Mouse (Mus musculus): ENCODE results near the gene Ncapd2.
A peak's percentile ranks its signal among the peaks of the same experiment; 100 is the strongest.

DNA sequence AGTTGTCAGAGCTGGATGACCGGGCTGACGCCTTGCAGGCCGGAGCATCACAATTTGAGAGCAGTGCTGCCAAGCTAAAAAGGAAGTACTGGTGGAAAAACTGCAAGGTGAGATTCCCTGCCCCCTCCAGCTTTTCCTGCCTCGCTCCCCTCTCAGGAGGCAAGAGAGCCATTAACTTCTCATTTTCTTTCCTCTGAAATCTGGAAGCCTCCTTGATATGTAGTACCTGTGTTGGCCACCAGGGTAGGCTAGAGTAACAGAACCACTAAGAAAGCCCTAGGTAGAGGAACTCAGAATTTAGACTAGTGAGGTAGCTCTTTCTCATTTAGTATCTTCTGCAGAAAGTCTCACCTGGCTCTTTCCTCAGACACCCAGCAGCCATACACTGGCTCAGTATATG is 27.5 kb upstream of the Ncapd2 start:
- TF ChIP-seq EP300 (IDR thresholded peaks at IDR 0.05; ENCODE audit: low read depth) (no peak), CTCF (IDR thresholded peaks at IDR 0.05; ENCODE audit: low read depth) (peak; percentile 87)

Data from heart, postnatal 0 days (tissue).